Mouse (Mus musculus): ENCODE measurements around the gene Fam129b. TPM values are rescaled to one million over a fixed set of nuclear protein-coding genes. Genes with fewer than 3 reads are reported as not detected.

The Fam129b gene
- polyA plus RNA-seq, 1 experiment from 2014 or later: 5.9 TPM

- H3K4me2 ChIP-seq (ENCODE audit: low read depth, low read length): no peak overlapping the region
- WGBS (ENCODE audit: insufficient replicate concordance): 83% methylated on average over 7 of the region's 7 CpGs
- H3K9me3 ChIP-seq (ENCODE audit: low read length): no peaks in the 10 kb centered on the region
- no peak overlapping the region for H3K9ac ChIP-seq (replicated peaks)
- no peak for ATAC-seq
- DNase-seq: no peak
- no peaks in the 10 kb centered on the region for H3K27me3 ChIP-seq (ENCODE audit: insufficient read depth, low read length)
- no peak for TF ChIP-seq EP300 (IDR thresholded peaks at IDR 0.05; ENCODE audit: low read depth)
- no peak for TF ChIP-seq CTCF (IDR thresholded peaks at IDR 0.05; ENCODE audit: low read depth)
- H3K4me3 ChIP-seq (ENCODE audit: low read depth, low read length): no peak overlapping the region
- H3K27ac ChIP-seq (ENCODE audit: low read depth): no peak overlapping the region
- peaks cover 22% of the 10 kb centered on the region; the same call in 1 of the 2 replicates for H3K4me1 ChIP-seq (ENCODE audit: insufficient read depth)
- H3K36me3 ChIP-seq (replicated peaks; ENCODE audit: insufficient read depth, low read length): no peaks in the 10 kb centered on the region
Observed at GRCm38 (mm10) chr2:32911639-32912182, 35.8 kb downstream of the Fam129b start.

DNA sequence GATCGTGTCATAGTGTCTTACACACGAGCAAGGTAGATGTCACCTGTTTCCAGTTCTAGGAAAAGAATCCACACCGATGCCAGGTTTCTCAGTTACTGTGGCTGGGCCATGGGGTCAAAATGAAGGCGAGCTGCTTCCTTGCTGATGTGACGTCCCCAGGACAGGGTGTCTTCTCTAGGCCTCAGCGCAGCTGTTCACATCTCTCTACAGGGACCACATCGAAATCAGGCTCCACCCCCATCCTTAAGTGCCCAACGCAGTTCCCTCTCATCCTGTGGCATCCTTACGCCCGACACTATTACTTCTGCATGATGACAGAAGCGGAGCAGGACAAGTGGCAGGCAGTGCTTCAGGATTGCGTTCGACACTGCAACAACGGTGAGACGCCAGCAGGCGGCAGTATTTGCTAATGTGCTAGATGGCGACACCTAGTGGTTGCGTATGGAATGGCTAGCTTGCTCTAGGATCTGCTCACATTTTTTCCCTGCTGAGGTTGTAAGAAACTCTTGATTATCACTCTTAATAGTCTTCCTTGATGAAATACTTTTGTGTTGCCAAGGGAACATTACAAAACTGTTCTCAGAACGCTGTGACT is 36.4 kb downstream of the Fam129b start:
- Histone ChIP-seq H3K27ac (ENCODE audit: low read depth) (no peak overlapping the region), H3K4me2 (ENCODE audit: low read depth, low read length) (no peak overlapping the region), H3K4me1 (ENCODE audit: insufficient read depth) (peaks cover 19% of the 10 kb centered on the region), H3K9me3 (ENCODE audit: low read length) (no peaks in the 10 kb centered on the region), H3K36me3 (replicated peaks; ENCODE audit: insufficient read depth, low read length) (no peaks in the 10 kb centered on the region), H3K4me3 (ENCODE audit: low read depth, low read length) (no peak overlapping the region), H3K9ac (replicated peaks) (no peak overlapping the region), H3K27me3 (ENCODE audit: insufficient read depth, low read length) (no peaks in the 10 kb centered on the region)
- ATAC-seq (peak; percentile 22; the same call in 1 of the 2 replicates), DNase-seq (peak; percentile 87)
- WGBS (ENCODE audit: insufficient replicate concordance): 32% methylated on average over 19 of the region's 19 CpGs
- TF ChIP-seq EP300 (IDR thresholded peaks at IDR 0.05; ENCODE audit: low read depth): no peak
- TF ChIP-seq CTCF (IDR thresholded peaks at IDR 0.05; ENCODE audit: low read depth): peak; percentile 100

DNA sequence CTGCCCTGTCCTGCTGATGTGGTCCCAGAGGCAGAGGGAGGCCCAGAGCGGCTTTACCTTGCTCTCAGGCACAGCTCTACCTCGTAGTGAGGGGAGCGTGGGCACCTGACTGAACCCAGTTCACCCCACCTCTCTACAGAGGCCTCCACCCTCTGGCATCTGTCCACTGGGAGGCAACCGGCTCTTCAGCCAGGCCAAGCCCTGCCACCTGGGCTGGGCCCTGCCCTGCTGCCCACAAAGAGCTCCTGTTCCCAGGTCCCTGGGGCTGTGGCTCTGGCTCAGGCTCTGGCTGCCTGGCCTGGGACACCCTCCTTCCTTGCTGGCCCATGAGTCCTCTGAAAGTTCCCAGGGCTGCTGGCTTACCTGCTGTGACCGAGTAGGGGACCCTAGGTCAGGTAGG is 38.4 kb downstream of the Fam129b start:
- peaks cover 2% of the 10 kb centered on the region; the same call in 1 of the 2 replicates for H3K36me3 ChIP-seq (replicated peaks; ENCODE audit: insufficient read depth, low read length)
- peak overlapping the region; percentile 78 for H3K27ac ChIP-seq (ENCODE audit: low read depth)
- ATAC-seq (no peak), DNase-seq (no peak)
- no peaks in the 10 kb centered on the region for H3K27me3 ChIP-seq (ENCODE audit: insufficient read depth, low read length)
- TF ChIP-seq EP300 (IDR thresholded peaks at IDR 0.05; ENCODE audit: low read depth) (no peak), CTCF (IDR thresholded peaks at IDR 0.05; ENCODE audit: low read depth) (no peak)
- peak overlapping the region; percentile 51 for H3K9ac ChIP-seq (replicated peaks)
- no peak overlapping the region for H3K4me3 ChIP-seq (ENCODE audit: low read depth, low read length)
- H3K4me1 ChIP-seq (ENCODE audit: insufficient read depth): peaks cover 15% of the 10 kb centered on the region
- no peak overlapping the region for H3K4me2 ChIP-seq (ENCODE audit: low read depth, low read length)
- no peaks in the 10 kb centered on the region for H3K9me3 ChIP-seq (ENCODE audit: low read length)
- WGBS (ENCODE audit: insufficient replicate concordance): 67% methylated on average over 5 of the region's 5 CpGs

- Histone ChIP-seq H3K9ac (replicated peaks) (peak overlapping the region; percentile 51; the same call in 1 of the 2 replicates), H3K4me1 (ENCODE audit: insufficient read depth) (peaks cover 15% of the 10 kb centered on the region), H3K27me3 (ENCODE audit: insufficient read depth, low read length) (no peaks in the 10 kb centered on the region), H3K4me3 (ENCODE audit: low read depth, low read length) (no peak overlapping the region), H3K27ac (ENCODE audit: low read depth) (peak overlapping the region; percentile 78), H3K4me2 (ENCODE audit: low read depth, low read length) (no peak overlapping the region), H3K36me3 (replicated peaks; ENCODE audit: insufficient read depth, low read length) (peaks cover 7% of the 10 kb centered on the region; the same call in 1 of the 2 replicates), H3K9me3 (ENCODE audit: low read length) (no peaks in the 10 kb centered on the region)
- DNase-seq: peak; percentile 54
- peak; percentile 42 for ATAC-seq
- TF ChIP-seq CTCF (IDR thresholded peaks at IDR 0.05; ENCODE audit: low read depth) (no peak), EP300 (IDR thresholded peaks at IDR 0.05; ENCODE audit: low read depth) (no peak)
- WGBS (ENCODE audit: insufficient replicate concordance): 65% methylated on average over 3 of the region's 3 CpGs
Observed at GRCm38 (mm10) chr2:32914896-32915295, 39.0 kb downstream of the Fam129b start.

GRCm38 (mm10) chr2:32917526-32917925 is 41.6 kb downstream of the Fam129b start:
- 29% methylated on average over 11 of the region's 11 CpGs for WGBS (ENCODE audit: insufficient replicate concordance)
- Histone ChIP-seq H3K36me3 (replicated peaks; ENCODE audit: insufficient read depth, low read length) (peaks cover 13% of the 10 kb centered on the region), H3K27me3 (ENCODE audit: insufficient read depth, low read length) (no peaks in the 10 kb centered on the region), H3K9me3 (ENCODE audit: low read length) (no peaks in the 10 kb centered on the region), H3K4me3 (ENCODE audit: low read depth, low read length) (no peak overlapping the region), H3K27ac (ENCODE audit: low read depth) (peak overlapping the region; percentile 81), H3K4me2 (ENCODE audit: low read depth, low read length) (no peak overlapping the region), H3K4me1 (ENCODE audit: insufficient read depth) (peaks cover 15% of the 10 kb centered on the region), H3K9ac (replicated peaks) (no peak overlapping the region)
- DNase-seq (peak; percentile 58), ATAC-seq (peak; percentile 31)
- TF ChIP-seq CTCF (IDR thresholded peaks at IDR 0.05; ENCODE audit: low read depth) (no peak), EP300 (IDR thresholded peaks at IDR 0.05; ENCODE audit: low read depth) (no peak)

DNA sequence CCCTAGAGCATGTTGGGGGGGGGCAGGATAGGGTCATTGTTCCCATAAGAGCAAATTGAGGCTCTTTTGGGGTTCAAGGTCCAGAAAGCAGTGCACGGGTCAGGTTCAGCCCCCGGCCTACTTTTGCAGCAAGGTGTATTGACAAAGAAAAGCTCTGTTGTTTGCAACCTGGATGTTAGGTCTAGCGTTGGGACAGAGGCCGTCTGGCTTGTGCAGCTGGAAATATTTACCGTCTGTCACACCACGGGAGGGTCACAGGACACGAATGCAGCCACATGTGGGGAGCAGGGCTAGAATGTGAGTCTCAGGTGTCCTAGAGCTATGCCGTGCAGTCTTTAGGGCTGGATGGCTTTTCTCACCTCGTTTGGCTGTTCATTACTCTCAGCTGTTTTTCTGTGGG is 42.5 kb downstream of the Fam129b start:
- 69% methylated on average over 9 of the region's 9 CpGs for WGBS (ENCODE audit: insufficient replicate concordance)
- no peaks in the 10 kb centered on the region for H3K27me3 ChIP-seq (ENCODE audit: insufficient read depth, low read length)
- no peaks in the 10 kb centered on the region for H3K9me3 ChIP-seq (ENCODE audit: low read length)
- peaks cover 15% of the 10 kb centered on the region for H3K4me1 ChIP-seq (ENCODE audit: insufficient read depth)
- TF ChIP-seq CTCF (IDR thresholded peaks at IDR 0.05; ENCODE audit: low read depth) (no peak), EP300 (IDR thresholded peaks at IDR 0.05; ENCODE audit: low read depth) (no peak)
- DNase-seq: peak; percentile 43
- H3K27ac ChIP-seq (ENCODE audit: low read depth): peak overlapping the region; percentile 81
- H3K9ac ChIP-seq (replicated peaks): no peak overlapping the region
- peak; percentile 78 for ATAC-seq
- H3K4me3 ChIP-seq (ENCODE audit: low read depth, low read length): no peak overlapping the region
- peaks cover 20% of the 10 kb centered on the region for H3K36me3 ChIP-seq (replicated peaks; ENCODE audit: insufficient read depth, low read length)
- peak overlapping the region; percentile 42; the same call in 1 of the 2 replicates for H3K4me2 ChIP-seq (ENCODE audit: low read depth, low read length)

All from liver, postnatal 0 days (tissue).